Mouse (Mus musculus): ENCODE measurements around the gene Spaar. TPM values are rescaled to one million over a fixed set of nuclear protein-coding genes. Genes with fewer than 3 reads are reported as not detected.

Spaar gene
- polyA plus RNA-seq, 1 experiment: not detected

- H3K36me3 ChIP-seq (ENCODE audit: control insufficient read depth): no peaks in the 10 kb centered on the region
- no peaks in the 10 kb centered on the region for H3K9me3 ChIP-seq (ENCODE audit: control insufficient read depth, low read length)
- H3K27me3 ChIP-seq (ENCODE audit: control insufficient read depth): no peaks in the 10 kb centered on the region
- TF ChIP-seq TAL1 (IDR thresholded peaks at IDR 0.05; ENCODE audit: low read length): no peak
- TF ChIP-seq GATA1 (IDR thresholded peaks at IDR 0.05; ENCODE audit: low read length): no peak
- H3K4me3 ChIP-seq (replicated peaks): no peak overlapping the region
- H3K4me1 ChIP-seq (ENCODE audit: control insufficient read depth): no peaks in the 10 kb centered on the region
Measured at GRCm38 (mm10) chr4:43741526-43741925, 11.7 kb downstream of the Spaar start.

- H3K27me3 ChIP-seq (ENCODE audit: control insufficient read depth): no peaks in the 10 kb centered on the region
- TF ChIP-seq GATA1 (IDR thresholded peaks at IDR 0.05; ENCODE audit: low read length): no peak
- TF ChIP-seq TAL1 (IDR thresholded peaks at IDR 0.05; ENCODE audit: low read length): no peak
- H3K4me3 ChIP-seq (replicated peaks): no peak overlapping the region
- H3K9me3 ChIP-seq (ENCODE audit: control insufficient read depth, low read length): no peaks in the 10 kb centered on the region
- H3K4me1 ChIP-seq (ENCODE audit: control insufficient read depth): no peaks in the 10 kb centered on the region
- H3K36me3 ChIP-seq (ENCODE audit: control insufficient read depth): no peaks in the 10 kb centered on the region
Measured at GRCm38 (mm10) chr4:43742637-43743036, 12.8 kb downstream of the Spaar start.

GRCm38 (mm10) chr4:43743099-43743498 is 13.3 kb downstream of the Spaar start:
- Histone ChIP-seq H3K4me1 (ENCODE audit: control insufficient read depth) (no peaks in the 10 kb centered on the region), H3K27me3 (ENCODE audit: control insufficient read depth) (no peaks in the 10 kb centered on the region), H3K9me3 (ENCODE audit: control insufficient read depth, low read length) (no peaks in the 10 kb centered on the region), H3K36me3 (ENCODE audit: control insufficient read depth) (no peaks in the 10 kb centered on the region), H3K4me3 (replicated peaks) (no peak overlapping the region)
- TF ChIP-seq TAL1 (IDR thresholded peaks at IDR 0.05; ENCODE audit: low read length) (no peak), GATA1 (IDR thresholded peaks at IDR 0.05; ENCODE audit: low read length) (no peak)

- Histone ChIP-seq H3K4me1 (ENCODE audit: control insufficient read depth) (no peaks in the 10 kb centered on the region), H3K36me3 (ENCODE audit: control insufficient read depth) (no peaks in the 10 kb centered on the region), H3K9me3 (ENCODE audit: control insufficient read depth, low read length) (no peaks in the 10 kb centered on the region), H3K4me3 (replicated peaks) (no peak overlapping the region), H3K27me3 (ENCODE audit: control insufficient read depth) (no peaks in the 10 kb centered on the region)
- TF ChIP-seq GATA1 (IDR thresholded peaks at IDR 0.05; ENCODE audit: low read length) (no peak), TAL1 (IDR thresholded peaks at IDR 0.05; ENCODE audit: low read length) (no peak)
Measured at GRCm38 (mm10) chr4:43745187-43745586, 15.4 kb downstream of the Spaar start.

GRCm38 (mm10) chr4:43757213-43757612 is 27.4 kb downstream of the Spaar start:
- no peak for TF ChIP-seq TAL1 (IDR thresholded peaks at IDR 0.05; ENCODE audit: low read length)
- TF ChIP-seq GATA1 (IDR thresholded peaks at IDR 0.05; ENCODE audit: low read length): no peak
- H3K9me3 ChIP-seq (ENCODE audit: control insufficient read depth, low read length): no peaks in the 10 kb centered on the region
- H3K36me3 ChIP-seq (ENCODE audit: control insufficient read depth): no peaks in the 10 kb centered on the region
- H3K4me1 ChIP-seq (ENCODE audit: control insufficient read depth): no peaks in the 10 kb centered on the region
- H3K4me3 ChIP-seq (replicated peaks): no peak overlapping the region
- H3K27me3 ChIP-seq (ENCODE audit: control insufficient read depth): no peaks in the 10 kb centered on the region

GRCm38 (mm10) chr4:43759571-43760418 is 30.0 kb downstream of the Spaar start:
- H3K9me3 ChIP-seq (ENCODE audit: control insufficient read depth, low read length): no peaks in the 10 kb centered on the region
- TF ChIP-seq TAL1 (IDR thresholded peaks at IDR 0.05; ENCODE audit: low read length): no peak
- no peak for TF ChIP-seq GATA1 (IDR thresholded peaks at IDR 0.05; ENCODE audit: low read length)
- no peaks in the 10 kb centered on the region for H3K4me1 ChIP-seq (ENCODE audit: control insufficient read depth)
- no peak overlapping the region for H3K4me3 ChIP-seq (replicated peaks)
- H3K36me3 ChIP-seq (ENCODE audit: control insufficient read depth): no peaks in the 10 kb centered on the region
- H3K27me3 ChIP-seq (ENCODE audit: control insufficient read depth): no peaks in the 10 kb centered on the region

- TF ChIP-seq GATA1 (IDR thresholded peaks at IDR 0.05; ENCODE audit: low read length) (no peak), TAL1 (IDR thresholded peaks at IDR 0.05; ENCODE audit: low read length) (no peak)
- Histone ChIP-seq H3K36me3 (ENCODE audit: control insufficient read depth) (no peaks in the 10 kb centered on the region), H3K27me3 (ENCODE audit: control insufficient read depth) (no peaks in the 10 kb centered on the region), H3K4me1 (ENCODE audit: control insufficient read depth) (no peaks in the 10 kb centered on the region), H3K4me3 (replicated peaks) (no peak overlapping the region), H3K9me3 (ENCODE audit: control insufficient read depth, low read length) (no peaks in the 10 kb centered on the region)
Measured at GRCm38 (mm10) chr4:43760460-43760859, 30.6 kb downstream of the Spaar start.

GRCm38 (mm10) chr4:43761336-43761735 is 31.5 kb downstream of the Spaar start:
- Histone ChIP-seq H3K4me1 (ENCODE audit: control insufficient read depth) (no peaks in the 10 kb centered on the region), H3K27me3 (ENCODE audit: control insufficient read depth) (no peaks in the 10 kb centered on the region), H3K9me3 (ENCODE audit: control insufficient read depth, low read length) (no peaks in the 10 kb centered on the region), H3K36me3 (ENCODE audit: control insufficient read depth) (no peaks in the 10 kb centered on the region), H3K4me3 (replicated peaks) (no peak overlapping the region)
- TF ChIP-seq TAL1 (IDR thresholded peaks at IDR 0.05; ENCODE audit: low read length) (no peak), GATA1 (IDR thresholded peaks at IDR 0.05; ENCODE audit: low read length) (no peak)

GRCm38 (mm10) chr4:43763410-43763809 is 33.6 kb downstream of the Spaar start:
- no peaks in the 10 kb centered on the region for H3K27me3 ChIP-seq (ENCODE audit: control insufficient read depth)
- H3K9me3 ChIP-seq (ENCODE audit: control insufficient read depth, low read length): no peaks in the 10 kb centered on the region
- H3K36me3 ChIP-seq (ENCODE audit: control insufficient read depth): no peaks in the 10 kb centered on the region
- no peaks in the 10 kb centered on the region for H3K4me1 ChIP-seq (ENCODE audit: control insufficient read depth)
- no peak overlapping the region for H3K4me3 ChIP-seq (replicated peaks)
- TF ChIP-seq GATA1 (IDR thresholded peaks at IDR 0.05; ENCODE audit: low read length): no peak
